Mouse (Mus musculus) brain, embryonic 14.5 days (tissue): ENCODE measurements around the gene Hoxd12.

ENCODE experiments used
- CTCF ChIP-seq: fragments of 200-500 bp; IDR thresholded peaks from 2 replicates; pipeline ENCODE4 v1.5.1; 2012; ENCODE audit warnings: inconsistent platforms, mild to moderate bottlenecking, moderate library complexity, borderline replicate concordance; ENCODE audit not compliant: insufficient read depth, insufficient read length; ENCODE audit errors: extremely low read depth
- POLR2A ChIP-seq: fragments of 200-500 bp; IDR thresholded peaks from 2 replicates; pipeline ENCODE4 v1.6.1; 2012; ENCODE audit warnings: mild to moderate bottlenecking, inconsistent platforms, borderline replicate concordance; ENCODE audit not compliant: poor library complexity, insufficient read depth, insufficient read length, severe bottlenecking; ENCODE audit errors: extremely low read depth

- TF ChIP-seq POLR2A, result no peak
- no peak for TF ChIP-seq CTCF
Observed at GRCm38 (mm10) chr2:74658667-74659371, 16.0 kb upstream of the Hoxd12 start.
